Mouse (Mus musculus): Measurements from ENCODE around the gene Setmar. TPM values are rescaled to one million over a fixed set of nuclear protein-coding genes. Genes with fewer than 3 reads are reported as not detected.

Setmar gene
- total RNA-seq, 2 experiments from 2014 or later, result 6.2 to 6.7 TPM

GRCm38 (mm10) chr6:108111693-108112092, 46.8 kb downstream of the Setmar start:
- no peak for DNase-seq (ENCODE audit: low spot score in 2 of 2)

- no peak for DNase-seq (ENCODE audit: low spot score in 2 of 2)
Measured at GRCm38 (mm10) chr6:108114971-108115370, 50.1 kb downstream of the Setmar start.

GRCm38 (mm10) chr6:108117881-108118280, 53.0 kb downstream of the Setmar start:
- DNase-seq (ENCODE audit: low spot score in 2 of 2), result no peak

GRCm38 (mm10) chr6:108125474-108125873, 60.6 kb downstream of the Setmar start:
- DNase-seq (ENCODE audit: low spot score in 2 of 2), result no peak

GRCm38 (mm10) chr6:108126631-108127030, 61.8 kb downstream of the Setmar start:
- no peak for DNase-seq (ENCODE audit: low spot score in 2 of 2)

Other genes with a start within 250 kb of the Setmar start
- 10 to 100 TPM; 33.1 to 42.5 TPM for gene Sumf1, start 120.5 kb downstream of the Setmar start, total RNA-seq (2021)
- gene Itpr1, start 148.1 kb downstream of the Setmar start, total RNA-seq (2021), result 100 to 1,000 TPM; 114 to 186 TPM